Mouse (Mus musculus): Measurements from ENCODE around the gene Nfic. TPM values are rescaled to one million over a fixed set of nuclear protein-coding genes. Genes with fewer than 3 reads are reported as not detected.

The Nfic gene
- polyA plus RNA-seq, 1 experiment from 2014 or later, result 92.0 TPM

DNA sequence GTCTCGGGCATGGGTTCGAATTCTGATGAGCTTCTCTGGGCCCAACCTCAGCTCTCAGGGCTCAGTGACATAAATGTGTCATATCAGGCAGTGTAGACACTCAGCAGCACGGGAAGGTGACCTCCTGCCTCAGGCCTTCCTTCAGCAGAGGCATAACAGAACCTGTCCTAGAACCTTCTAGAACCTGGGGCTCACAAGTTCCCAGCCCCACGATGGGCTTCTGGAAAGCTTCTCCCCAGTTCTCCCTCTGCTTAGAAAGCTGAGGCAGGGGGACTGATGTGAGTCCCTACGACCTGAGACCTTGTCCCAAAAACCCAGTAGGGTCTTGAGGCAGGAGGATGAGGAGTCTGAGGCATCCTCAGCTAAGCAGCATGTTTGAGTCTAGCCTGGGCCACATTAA lies 40.3 kb downstream of the Nfic start:
- H3K4me2 ChIP-seq (replicated peaks; ENCODE audit: low read depth, low read length), result no peak overlapping the region
- ATAC-seq (ENCODE audit: low FRiP score, low TSS enrichment), result no peak
- H3K36me3 ChIP-seq (ENCODE audit: insufficient read depth, low read length), result peaks cover 16% of the 10 kb centered on the region; the same call in 1 of the 2 replicates
- no peak overlapping the region; the same call in 1 of the 2 replicates for H3K27ac ChIP-seq (ENCODE audit: low read length)
- no peaks in the 10 kb centered on the region for H3K9me3 ChIP-seq (ENCODE audit: low read length)
- H3K4me1 ChIP-seq (ENCODE audit: insufficient read depth, low read length), result peaks cover 88% of the 10 kb centered on the region
- 81% methylated on average over 5 of the region's 5 CpGs for WGBS
- no peak overlapping the region for H3K9ac ChIP-seq (replicated peaks; ENCODE audit: low read length)
- H3K27me3 ChIP-seq (ENCODE audit: insufficient read depth, low read length), result no peaks in the 10 kb centered on the region
- H3K4me3 ChIP-seq (ENCODE audit: low read length), result no peak overlapping the region

GRCm38 (mm10) chr10:81414682-81415081 lies 40.8 kb downstream of the Nfic start:
- no peaks in the 10 kb centered on the region for H3K9me3 ChIP-seq (ENCODE audit: low read length)
- H3K4me1 ChIP-seq (ENCODE audit: insufficient read depth, low read length), result peaks cover 93% of the 10 kb centered on the region
- no peak overlapping the region for H3K4me3 ChIP-seq (ENCODE audit: low read length)
- no peaks in the 10 kb centered on the region for H3K27me3 ChIP-seq (ENCODE audit: insufficient read depth, low read length)
- peaks cover 12% of the 10 kb centered on the region; the same call in 1 of the 2 replicates for H3K36me3 ChIP-seq (ENCODE audit: insufficient read depth, low read length)
- no peak overlapping the region for H3K4me2 ChIP-seq (replicated peaks; ENCODE audit: low read depth, low read length)
- no peak overlapping the region for H3K9ac ChIP-seq (replicated peaks; ENCODE audit: low read length)
- ATAC-seq (ENCODE audit: low FRiP score, low TSS enrichment), result no peak
- H3K27ac ChIP-seq (ENCODE audit: low read length), result peak overlapping the region; percentile 33; the same call in 1 of the 2 replicates

DNA sequence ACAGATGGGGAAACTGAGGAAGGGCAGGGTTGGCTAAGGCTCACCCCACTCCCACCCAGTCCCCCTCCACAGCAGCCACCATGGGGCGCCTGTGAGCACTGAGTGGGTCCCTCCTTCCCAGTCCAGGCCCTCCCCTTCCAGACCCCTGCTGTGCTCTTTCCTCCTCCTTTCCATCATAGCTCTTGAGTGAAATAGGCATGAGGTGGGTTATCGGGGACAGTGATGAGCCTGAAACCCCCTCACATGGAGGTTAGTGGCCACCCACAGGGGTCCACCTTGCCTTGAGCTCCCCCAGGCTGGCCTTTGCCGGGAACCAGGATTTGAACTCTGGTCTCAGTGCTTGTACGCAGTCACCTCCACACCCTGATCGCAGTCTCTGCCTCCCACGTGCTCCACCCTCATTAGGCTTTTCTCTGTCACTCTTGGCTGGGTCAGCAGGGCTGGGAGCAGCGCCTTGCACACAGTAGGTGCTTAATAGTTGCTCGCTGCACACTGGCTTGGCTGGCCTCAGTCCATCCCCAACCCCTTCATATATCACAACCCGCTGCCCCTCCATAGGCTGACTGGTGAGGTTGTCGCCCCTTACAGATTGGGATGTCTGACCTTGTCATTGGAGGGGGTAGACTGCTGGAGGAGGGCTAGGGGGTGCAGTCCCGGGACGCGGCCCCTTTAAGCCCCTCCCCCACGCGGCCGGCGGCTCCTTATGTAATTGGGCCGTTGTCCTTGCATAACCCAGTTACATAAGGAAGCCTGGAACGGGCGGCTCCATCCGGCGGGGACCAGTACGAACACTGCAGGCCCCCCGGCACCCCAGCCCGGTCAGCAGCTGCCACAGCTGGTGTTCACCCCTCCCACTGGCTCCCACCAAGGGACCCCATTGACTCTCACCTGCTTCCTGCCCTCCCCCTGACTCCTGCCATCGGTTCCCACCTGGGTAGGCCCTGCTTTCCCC lies 41.8 kb downstream of the Nfic start:
- peaks cover 7% of the 10 kb centered on the region; the same call in 1 of the 2 replicates for H3K36me3 ChIP-seq (ENCODE audit: insufficient read depth, low read length)
- ATAC-seq (ENCODE audit: low FRiP score, low TSS enrichment), result peak; percentile 21; the same call in 1 of the 2 replicates
- no peaks in the 10 kb centered on the region for H3K9me3 ChIP-seq (ENCODE audit: low read length)
- peak overlapping the region; percentile 52; the same call in 1 of the 2 replicates for H3K27ac ChIP-seq (ENCODE audit: low read length)
- 30% methylated on average over 26 of the region's 26 CpGs for WGBS
- H3K4me3 ChIP-seq (ENCODE audit: low read length), result peak overlapping the region; percentile 7; the same call in 1 of the 2 replicates
- no peaks in the 10 kb centered on the region for H3K27me3 ChIP-seq (ENCODE audit: insufficient read depth, low read length)
- H3K9ac ChIP-seq (replicated peaks; ENCODE audit: low read length), result peak overlapping the region; percentile 46
- peak overlapping the region; percentile 39 for H3K4me2 ChIP-seq (replicated peaks; ENCODE audit: low read depth, low read length)
- H3K4me1 ChIP-seq (ENCODE audit: insufficient read depth, low read length), result peaks cover 98% of the 10 kb centered on the region

DNA sequence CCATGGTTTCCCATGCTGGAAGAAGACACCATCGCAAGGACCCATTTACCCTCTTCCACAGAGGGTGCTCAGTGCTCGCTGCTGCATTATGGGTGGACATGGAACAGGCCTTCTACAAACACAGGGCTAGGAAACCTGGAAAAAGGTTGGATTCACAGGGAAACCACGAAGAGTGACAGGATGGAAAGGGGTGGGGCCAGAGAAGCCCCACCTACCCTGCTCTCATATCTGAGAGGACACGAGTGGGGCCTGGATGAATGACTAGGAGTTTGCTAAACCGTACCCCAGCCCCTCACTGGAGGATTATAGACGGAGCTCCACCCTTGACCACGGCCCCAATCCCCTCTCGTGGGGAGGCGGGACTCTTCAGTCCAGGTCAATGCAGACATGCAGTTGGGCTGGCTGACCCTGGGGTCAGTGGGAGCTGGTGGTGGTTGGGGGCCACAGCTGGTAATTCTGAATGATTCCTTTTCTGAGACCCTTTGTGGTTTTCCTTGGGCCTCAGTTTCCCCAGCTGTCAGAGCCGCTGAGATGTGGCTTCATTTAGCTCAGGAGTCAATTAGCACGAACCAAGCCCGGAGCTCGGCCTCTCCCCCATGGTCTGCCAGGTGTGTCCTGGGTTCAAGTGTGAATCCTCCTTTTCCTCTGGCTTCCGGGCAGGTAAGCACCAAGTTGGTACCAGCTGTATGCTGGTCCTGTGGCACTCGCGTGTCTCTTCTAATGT lies 42.7 kb downstream of the Nfic start:
- no peaks in the 10 kb centered on the region for H3K27me3 ChIP-seq (ENCODE audit: insufficient read depth, low read length)
- H3K9ac ChIP-seq (replicated peaks; ENCODE audit: low read length), result peak overlapping the region; percentile 24
- H3K4me3 ChIP-seq (ENCODE audit: low read length), result no peak overlapping the region
- peaks cover 10% of the 10 kb centered on the region; the same call in 1 of the 2 replicates for H3K36me3 ChIP-seq (ENCODE audit: insufficient read depth, low read length)
- ATAC-seq (ENCODE audit: low FRiP score, low TSS enrichment), result no peak
- no peak overlapping the region for H3K4me2 ChIP-seq (replicated peaks; ENCODE audit: low read depth, low read length)
- peaks cover 98% of the 10 kb centered on the region for H3K4me1 ChIP-seq (ENCODE audit: insufficient read depth, low read length)
- no peaks in the 10 kb centered on the region for H3K9me3 ChIP-seq (ENCODE audit: low read length)
- WGBS, result 79% methylated on average over 16 of the region's 16 CpGs
- H3K27ac ChIP-seq (ENCODE audit: low read length), result peak overlapping the region; percentile 85

DNA sequence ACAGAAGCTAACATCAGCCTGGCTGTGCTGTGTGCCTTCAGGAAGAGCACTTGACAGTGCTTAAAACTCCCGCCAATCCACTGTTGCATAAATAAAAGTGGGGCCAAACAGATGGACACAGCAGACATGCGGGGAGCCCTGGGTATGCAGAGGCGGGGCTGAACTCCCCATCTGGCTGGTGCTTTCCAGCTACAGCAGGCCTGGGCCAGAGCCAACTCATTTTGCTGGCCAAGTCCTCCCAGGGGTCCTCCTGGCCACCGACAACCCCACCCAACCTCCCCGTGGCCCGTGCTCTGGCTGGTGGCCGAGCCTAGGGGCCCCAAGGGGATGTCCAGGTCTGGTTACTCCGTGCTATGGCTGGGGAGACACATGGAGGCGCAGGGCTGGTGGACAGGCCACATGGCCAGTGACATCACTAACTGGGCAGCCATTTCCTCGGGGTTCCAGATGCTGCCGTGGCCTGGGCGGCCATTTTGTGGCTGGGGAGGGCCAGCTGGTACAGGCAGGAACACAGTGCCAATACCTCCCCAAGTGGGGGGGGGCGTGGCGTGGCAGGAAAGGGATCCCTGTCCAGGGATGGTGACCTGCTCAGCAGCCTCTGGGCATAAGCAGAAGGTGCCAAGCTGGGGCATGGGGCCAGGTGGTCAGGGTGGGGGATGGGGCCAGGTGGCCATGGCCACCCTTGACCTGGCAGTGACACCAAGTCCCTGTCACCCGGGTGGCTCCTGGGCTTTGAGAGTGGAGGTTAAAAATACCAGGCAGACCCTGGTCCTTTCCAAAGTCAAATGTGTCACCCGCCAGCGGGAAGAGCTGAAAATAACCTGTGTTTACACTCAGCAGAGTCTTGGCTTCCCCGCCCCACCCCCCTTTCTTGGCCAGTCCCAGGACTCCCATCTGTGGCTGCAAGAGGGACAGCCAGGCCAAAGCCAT lies 43.7 kb downstream of the Nfic start:
- H3K9ac ChIP-seq (replicated peaks; ENCODE audit: low read length), result peak overlapping the region; percentile 33; the same call in 1 of the 2 replicates
- H3K27me3 ChIP-seq (ENCODE audit: insufficient read depth, low read length), result no peaks in the 10 kb centered on the region
- H3K4me3 ChIP-seq (ENCODE audit: low read length), result no peak overlapping the region
- no peak for ATAC-seq (ENCODE audit: low FRiP score, low TSS enrichment)
- no peak overlapping the region; the same call in 1 of the 2 replicates for H3K4me2 ChIP-seq (replicated peaks; ENCODE audit: low read depth, low read length)
- H3K27ac ChIP-seq (ENCODE audit: low read length), result peak overlapping the region; percentile 85
- H3K36me3 ChIP-seq (ENCODE audit: insufficient read depth, low read length), result peaks cover 16% of the 10 kb centered on the region; the same call in 1 of the 2 replicates
- H3K9me3 ChIP-seq (ENCODE audit: low read length), result no peaks in the 10 kb centered on the region
- 55% methylated on average over 18 of the region's 18 CpGs for whole genome bisulfite sequencing
- H3K4me1 ChIP-seq (ENCODE audit: insufficient read depth, low read length), result peaks cover 98% of the 10 kb centered on the region

- Histone ChIP-seq H3K4me1 (ENCODE audit: insufficient read depth, low read length) (peaks cover 94% of the 10 kb centered on the region), H3K36me3 (ENCODE audit: insufficient read depth, low read length) (peaks cover 24% of the 10 kb centered on the region; the same call in 1 of the 2 replicates), H3K9ac (replicated peaks; ENCODE audit: low read length) (peak overlapping the region; percentile 32; the same call in 1 of the 2 replicates), H3K4me2 (replicated peaks; ENCODE audit: low read depth, low read length) (peak overlapping the region; percentile 31; the same call in 1 of the 2 replicates), H3K27ac (ENCODE audit: low read length) (peak overlapping the region; percentile 85), H3K9me3 (ENCODE audit: low read length) (no peaks in the 10 kb centered on the region), H3K27me3 (ENCODE audit: insufficient read depth, low read length) (no peaks in the 10 kb centered on the region), H3K4me3 (ENCODE audit: low read length) (no peak overlapping the region)
- 50% methylated on average over 9 of the region's 9 CpGs for WGBS
- ATAC-seq (ENCODE audit: low FRiP score, low TSS enrichment), result no peak
These were observed 44.5 kb downstream of the Nfic start for GRCm38 (mm10) chr10:81410981-81411380.

GRCm38 (mm10) chr10:81410350-81410749 lies 45.1 kb downstream of the Nfic start:
- peaks cover 30% of the 10 kb centered on the region; the same call in 1 of the 2 replicates for H3K36me3 ChIP-seq (ENCODE audit: insufficient read depth, low read length)
- no peak for ATAC-seq (ENCODE audit: low FRiP score, low TSS enrichment)

GRCm38 (mm10) chr10:81409330-81409729 lies 46.1 kb downstream of the Nfic start:
- H3K36me3 ChIP-seq (ENCODE audit: insufficient read depth, low read length), result peaks cover 36% of the 10 kb centered on the region; the same call in 1 of the 2 replicates
- peak overlapping the region; percentile 6 for H3K9ac ChIP-seq (replicated peaks; ENCODE audit: low read length)
- peaks cover 82% of the 10 kb centered on the region for H3K4me1 ChIP-seq (ENCODE audit: insufficient read depth, low read length)
- WGBS, result 23% methylated on average over 8 of the region's 8 CpGs
- H3K4me3 ChIP-seq (ENCODE audit: low read length), result peak overlapping the region; percentile 15; the same call in 1 of the 2 replicates
- H3K27ac ChIP-seq (ENCODE audit: low read length), result peak overlapping the region; percentile 85
- no peaks in the 10 kb centered on the region for H3K27me3 ChIP-seq (ENCODE audit: insufficient read depth, low read length)
- peak overlapping the region; percentile 31 for H3K4me2 ChIP-seq (replicated peaks; ENCODE audit: low read depth, low read length)
- no peak; the same call in 1 of the 2 replicates for ATAC-seq (ENCODE audit: low FRiP score, low TSS enrichment)
- no peaks in the 10 kb centered on the region for H3K9me3 ChIP-seq (ENCODE audit: low read length)

More at GRCm38 (mm10) chr10:81410350-81410749, 45.1 kb downstream of the Nfic start:
- Histone ChIP-seq H3K9ac (replicated peaks; ENCODE audit: low read length) (peak overlapping the region; percentile 32; the same call in 1 of the 2 replicates), H3K4me1 (ENCODE audit: insufficient read depth, low read length) (peaks cover 88% of the 10 kb centered on the region), H3K4me3 (ENCODE audit: low read length) (peak overlapping the region; percentile 11; the same call in 1 of the 2 replicates), H3K27me3 (ENCODE audit: insufficient read depth, low read length) (no peaks in the 10 kb centered on the region), H3K4me2 (replicated peaks; ENCODE audit: low read depth, low read length) (peak overlapping the region; percentile 31), H3K9me3 (ENCODE audit: low read length) (no peaks in the 10 kb centered on the region), H3K27ac (ENCODE audit: low read length) (peak overlapping the region; percentile 85)
- WGBS, result 60% methylated on average over 4 of the region's 4 CpGs
